Mouse (Mus musculus): ENCODE data around the gene Lrrc10. TPM values are rescaled to one million over a fixed set of nuclear protein-coding genes. Genes with fewer than 3 reads are reported as not detected.

Gene Lrrc10
- total RNA-seq, 2 experiments from 2014 or later = 0.17 TPM; not detected in 1

DNA sequence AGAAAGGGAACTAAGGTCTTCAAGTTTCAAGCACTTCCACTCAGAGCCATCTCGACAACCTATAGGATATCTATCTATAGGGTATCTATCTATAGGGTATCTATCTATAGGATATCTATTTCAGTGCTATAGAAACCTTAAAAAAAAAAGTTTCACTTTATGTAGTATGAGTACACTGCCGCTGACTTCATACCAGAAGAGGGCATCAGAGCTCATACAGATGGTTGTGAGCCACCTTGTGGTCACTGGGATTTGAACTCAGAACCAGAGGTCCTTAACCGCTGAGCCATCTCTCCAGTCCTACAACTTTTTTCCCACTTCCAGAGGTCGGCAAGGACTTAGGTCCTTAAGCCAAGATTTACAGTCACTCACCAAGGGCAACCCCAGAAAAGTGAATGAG is 10.5 kb downstream of the Lrrc10 start:
- DNase-seq = no peak
- TF ChIP-seq CTCF (IDR thresholded peaks at IDR 0.05) = peak; percentile 38
- intact Hi-C loops (cut with DNase I) = no loop called here
- Histone ChIP-seq H3K27ac (no peak overlapping the region), H3K4me3 (no peak overlapping the region)

DNA sequence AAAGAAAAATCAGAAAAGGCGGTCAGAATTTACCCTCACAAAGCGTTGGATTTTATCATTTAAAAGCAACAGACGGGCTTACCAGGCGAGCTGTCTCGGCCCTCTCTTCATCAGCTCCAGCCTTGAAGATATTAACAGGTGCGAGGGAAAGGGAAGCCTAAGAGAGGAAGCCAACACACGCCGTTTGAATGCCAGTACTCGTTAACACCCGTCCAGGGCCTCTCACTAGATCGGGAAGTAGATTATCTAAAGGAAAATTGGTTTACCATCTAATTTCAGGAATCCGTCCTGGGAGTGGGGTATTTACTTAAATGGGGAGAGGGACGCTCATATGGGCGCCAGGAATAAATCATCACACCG is 17.7 kb downstream of the Lrrc10 start:
- Histone ChIP-seq H3K4me3 (peak overlapping the region; percentile 84), H3K27ac (peak overlapping the region; percentile 91)
- no peak for DNase-seq
- intact Hi-C loops (cut with DNase I) = loop anchor here (2.0 to 10.0 kb wide), 3 partner anchors 86 to 312 kb away; partner anchors contain the start of gene Frs2
- no peak for TF ChIP-seq CTCF (IDR thresholded peaks at IDR 0.05)

DNA sequence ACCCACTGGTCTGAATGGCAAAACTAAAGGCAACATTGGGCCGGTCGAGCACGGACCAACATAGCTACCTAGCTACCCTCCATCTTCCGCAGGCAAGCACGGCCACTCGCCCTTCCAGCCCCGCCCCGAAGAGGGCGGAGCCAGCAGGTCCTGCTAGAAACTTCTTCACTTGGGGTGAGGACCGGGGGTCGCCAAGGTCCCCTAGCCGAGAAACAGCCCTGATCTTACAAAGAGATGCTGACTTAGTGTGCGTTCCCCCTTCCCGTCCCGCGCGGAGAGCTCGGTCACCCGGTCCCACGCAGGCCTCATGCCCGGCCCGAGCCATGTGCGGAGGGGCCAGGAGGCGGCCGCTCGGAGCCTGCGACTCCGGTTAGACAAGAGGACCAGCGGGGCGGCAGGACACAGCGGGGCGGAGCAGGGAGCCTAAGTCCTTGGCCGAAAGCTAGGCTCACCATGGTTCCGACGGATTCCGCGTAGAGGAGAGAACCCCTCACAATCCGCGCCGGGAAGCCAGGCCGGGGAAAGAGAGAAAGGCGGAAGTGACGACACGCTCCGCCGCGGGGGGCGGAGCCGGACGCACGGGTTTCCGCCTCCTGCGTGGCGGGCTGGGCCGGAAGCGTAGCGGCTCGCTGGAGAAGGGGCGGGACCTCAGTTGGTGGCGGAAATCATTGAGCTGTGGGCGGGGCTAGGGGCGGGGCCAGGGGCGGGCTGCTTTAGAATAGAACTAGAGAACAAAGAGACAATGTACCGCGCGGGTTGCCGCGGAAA is 18.3 kb downstream of the Lrrc10 start, which contains the start of gene Cct2:
Gene Cct2 (minus strand): TSS at position 561 of the 768 bp plus-strand sequence.
- intact Hi-C loops (cut with DNase I) = loop anchor here (2.0 to 10.0 kb wide), 3 partner anchors 85 to 311 kb away; partner anchors contain the start of gene Frs2
- peak; percentile 4; the same call in 1 of the 2 replicates for TF ChIP-seq CTCF (IDR thresholded peaks at IDR 0.05)
- peak within 1 kb of the TSS; percentile 91 for H3K27ac ChIP-seq
- peak within 1 kb of the TSS; percentile 84 for H3K4me3 ChIP-seq
- peak; percentile 95 for DNase-seq

DNA sequence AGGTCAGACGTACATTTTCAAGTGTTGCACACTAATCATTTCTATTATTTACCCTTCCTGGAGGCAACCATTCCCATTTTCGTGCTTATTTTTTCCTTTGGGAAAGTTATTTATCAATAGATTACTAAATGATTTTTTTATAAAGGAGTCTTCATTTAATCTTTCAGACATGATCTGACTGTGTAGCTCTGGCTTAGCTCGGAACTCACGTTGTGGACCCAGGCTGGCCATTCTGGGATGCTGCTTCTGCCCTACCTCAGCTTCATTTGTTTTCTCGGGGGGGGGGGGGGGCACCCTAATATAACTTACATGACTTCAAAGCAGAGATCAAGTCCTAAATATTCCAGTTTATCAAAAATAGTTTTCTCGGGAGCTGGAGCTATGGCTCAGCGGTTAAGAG is 18.9 kb downstream of the Lrrc10 start:
- TF ChIP-seq CTCF (IDR thresholded peaks at IDR 0.05) = no peak
- Histone ChIP-seq H3K4me3 (peak overlapping the region; percentile 84), H3K27ac (peak overlapping the region; percentile 74)
- no peak for DNase-seq
- intact Hi-C loops (cut with DNase I) = loop anchor here (5.0 to 10.0 kb wide), 2 partner anchors 148 to 311 kb away; no protein-coding TSS in a partner anchor

DNA sequence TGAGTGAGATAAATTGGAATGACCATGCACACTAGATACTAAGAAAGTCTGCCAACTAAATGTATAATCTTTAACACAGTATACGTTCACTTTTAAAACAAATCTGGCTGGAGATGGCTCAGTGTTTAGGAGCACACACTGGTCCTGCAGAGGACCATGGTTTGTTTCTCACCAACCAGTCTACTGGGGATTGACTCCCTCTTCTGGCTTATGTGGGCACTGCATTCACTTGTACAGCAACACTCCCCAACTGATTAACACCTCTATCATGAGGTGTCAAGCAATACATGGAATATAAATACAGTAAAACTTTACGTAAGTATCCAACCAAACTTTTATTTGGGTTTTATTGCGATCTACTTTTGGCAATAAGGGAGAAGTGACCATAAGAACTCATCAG is 24.0 kb downstream of the Lrrc10 start:
- H3K27ac ChIP-seq = no peak overlapping the region
- peak; percentile 12; the same call in 1 of the 2 replicates for TF ChIP-seq CTCF (IDR thresholded peaks at IDR 0.05)
- DNase-seq = no peak
- no peak overlapping the region for H3K4me3 ChIP-seq
- intact Hi-C loops (cut with DNase I) = loop anchor here (10.0 kb wide), 1 partner anchor 306 kb away; no protein-coding TSS in a partner anchor

DNA sequence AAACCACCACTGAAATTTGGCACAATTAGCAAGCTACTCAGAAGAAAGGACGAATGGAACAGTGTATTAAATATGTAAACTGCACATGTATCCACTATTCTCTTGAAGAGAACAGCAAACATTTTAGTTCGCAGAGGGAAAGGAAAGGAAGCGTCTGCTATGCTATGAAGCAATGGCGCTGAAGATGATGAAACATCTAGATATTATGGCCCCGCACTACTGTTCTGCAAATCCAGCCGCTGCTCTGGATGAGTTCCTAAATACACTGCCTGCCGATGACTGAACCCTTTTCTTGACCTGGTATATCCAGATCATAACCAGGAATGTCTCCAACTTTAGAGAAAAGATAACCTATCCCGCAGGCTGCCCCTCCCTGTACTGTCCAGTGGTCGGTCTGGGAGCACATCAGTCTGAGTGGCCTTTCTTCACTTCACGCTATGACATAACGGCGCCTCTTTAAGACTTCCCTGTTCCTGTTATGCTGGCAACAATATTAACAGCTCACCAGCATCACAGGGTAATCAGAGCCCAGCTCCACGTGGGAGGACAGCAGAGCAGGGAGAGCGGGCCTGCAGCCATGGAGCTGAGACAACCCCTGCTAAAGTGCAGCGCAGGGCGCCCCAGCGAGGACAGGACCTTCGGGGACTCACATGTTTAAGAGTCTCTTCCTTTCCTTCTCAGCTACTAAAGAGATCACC is 27.2 kb downstream of the Lrrc10 start:
- intact Hi-C loops (cut with DNase I) = no loop called here
- no peak overlapping the region for H3K27ac ChIP-seq
- H3K4me3 ChIP-seq = no peak overlapping the region
- DNase-seq = peak; percentile 39
- no peak for TF ChIP-seq CTCF (IDR thresholded peaks at IDR 0.05)

DNA sequence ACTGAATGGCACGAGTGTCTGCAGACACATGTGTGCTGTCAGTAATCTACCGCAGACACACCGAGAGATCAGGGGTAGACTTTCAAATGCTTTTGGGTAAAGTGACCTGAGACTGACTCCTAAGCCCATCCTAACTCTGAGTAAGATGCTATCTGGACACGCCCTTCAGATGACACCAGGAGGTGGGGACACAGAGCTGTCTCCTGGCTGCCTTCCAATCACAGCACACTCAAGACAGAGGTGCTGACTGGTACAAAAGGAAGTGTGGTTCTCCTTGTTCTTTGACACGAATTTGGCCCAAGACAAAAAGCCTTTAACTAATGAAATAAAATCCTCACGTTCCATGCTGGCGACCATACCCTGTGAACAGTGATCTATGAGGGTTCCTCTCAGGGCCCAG is 28.0 kb downstream of the Lrrc10 start:
- DNase-seq = no peak
- H3K4me3 ChIP-seq = no peak overlapping the region
- TF ChIP-seq CTCF (IDR thresholded peaks at IDR 0.05) = no peak
- intact Hi-C loops (cut with DNase I) = no loop called here
- no peak overlapping the region for H3K27ac ChIP-seq

DNA sequence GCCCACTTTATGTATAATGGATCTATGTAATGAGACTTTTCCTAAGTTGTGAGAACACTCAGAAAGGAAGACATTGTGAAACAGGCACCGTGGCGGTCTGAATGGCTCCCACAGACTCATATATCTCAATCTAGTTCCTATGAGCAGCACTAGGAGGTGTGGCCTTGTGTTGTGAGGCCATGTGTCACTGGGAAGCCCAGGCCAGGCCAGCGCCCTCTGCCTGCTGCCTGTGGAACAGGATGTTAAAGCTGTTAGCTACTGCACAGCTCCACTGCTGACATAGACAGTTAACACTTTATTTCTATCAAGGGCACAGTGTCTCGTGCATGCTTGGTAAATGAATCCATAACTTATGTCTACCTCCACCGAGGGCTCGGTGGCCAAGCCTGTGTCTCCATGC is 33.1 kb downstream of the Lrrc10 start:
- intact Hi-C loops (cut with DNase I) = no loop called here
- peak; percentile 59 for TF ChIP-seq CTCF (IDR thresholded peaks at IDR 0.05)

DNA sequence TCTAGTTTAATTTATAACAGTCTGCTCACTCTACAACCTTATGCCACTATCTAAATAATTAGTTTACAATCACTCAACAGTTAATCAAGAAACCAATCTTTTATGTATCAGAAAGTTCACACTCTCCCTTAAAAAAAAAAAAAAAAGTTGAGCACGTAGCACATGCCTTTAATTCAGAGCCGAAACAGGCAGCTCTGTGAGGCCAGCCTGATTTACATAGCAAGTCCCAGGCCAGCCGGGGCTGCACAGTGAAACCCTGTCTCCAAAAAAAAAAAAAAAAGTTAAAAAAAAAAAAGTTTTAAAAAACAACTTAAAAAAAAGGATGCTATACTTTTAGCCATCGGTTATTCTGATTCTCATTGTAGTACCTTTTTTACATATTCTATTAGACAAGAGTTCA is 36.2 kb downstream of the Lrrc10 start:
- Histone ChIP-seq H3K4me3 (no peak overlapping the region), H3K27ac (no peak overlapping the region)
- intact Hi-C loops (cut with DNase I) = no loop called here
- DNase-seq = no peak
- no peak for TF ChIP-seq CTCF (IDR thresholded peaks at IDR 0.05)

More for the DNA sequence above, 33.1 kb downstream of the Lrrc10 start:
- DNase-seq = peak; percentile 38
- H3K27ac ChIP-seq = no peak overlapping the region
- no peak overlapping the region for H3K4me3 ChIP-seq

DNA sequence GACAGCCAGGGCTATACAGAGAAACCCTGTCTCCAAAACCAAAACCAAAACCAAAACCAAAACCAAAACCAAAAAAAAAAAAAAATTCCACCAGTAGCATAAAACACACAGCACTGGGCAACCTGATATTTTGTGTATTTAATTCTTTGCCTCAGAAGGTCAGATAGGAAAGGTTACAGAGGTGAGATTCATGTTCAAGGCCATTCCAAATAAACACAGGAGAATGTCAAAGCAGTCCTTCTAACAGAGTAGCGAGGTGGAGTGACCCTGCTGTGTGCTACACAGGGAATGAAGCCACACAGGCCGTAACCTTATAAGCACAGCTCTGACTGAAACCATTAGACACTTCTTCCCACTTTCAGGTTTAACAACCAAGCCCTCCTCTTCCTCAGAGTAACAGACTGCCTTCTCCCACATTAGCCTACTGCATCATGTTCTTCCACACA is 36.8 kb downstream of the Lrrc10 start:
- TF ChIP-seq CTCF (IDR thresholded peaks at IDR 0.05) = no peak
- Histone ChIP-seq H3K27ac (peak overlapping the region; percentile 16; the same call in 1 of the 2 replicates), H3K4me3 (no peak overlapping the region)
- intact Hi-C loops (cut with DNase I) = no loop called here
- no peak for DNase-seq

DNA sequence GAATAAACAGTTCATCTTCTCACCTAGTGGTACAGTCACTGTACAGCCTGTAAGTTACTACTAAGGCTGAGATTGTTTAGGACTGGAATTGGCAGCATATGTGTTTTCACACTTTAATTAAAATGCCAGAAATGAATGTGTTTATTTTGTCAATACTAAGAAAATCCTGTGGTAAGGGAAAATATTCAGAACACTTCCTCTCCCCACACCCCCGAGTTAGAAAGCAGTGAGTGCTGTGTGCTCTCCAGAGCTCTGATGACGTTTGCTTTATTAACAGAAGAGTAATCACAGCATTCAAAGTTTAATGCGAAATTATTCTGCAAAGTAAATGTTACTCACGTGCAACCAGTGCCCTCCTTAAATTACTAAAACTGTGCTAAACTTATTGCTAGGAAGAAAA is 44.5 kb downstream of the Lrrc10 start:
- no peak for TF ChIP-seq CTCF (IDR thresholded peaks at IDR 0.05)
- H3K4me3 ChIP-seq = no peak overlapping the region
- no peak overlapping the region for H3K27ac ChIP-seq
- DNase-seq = no peak
- intact Hi-C loops (cut with DNase I) = no loop called here

DNA sequence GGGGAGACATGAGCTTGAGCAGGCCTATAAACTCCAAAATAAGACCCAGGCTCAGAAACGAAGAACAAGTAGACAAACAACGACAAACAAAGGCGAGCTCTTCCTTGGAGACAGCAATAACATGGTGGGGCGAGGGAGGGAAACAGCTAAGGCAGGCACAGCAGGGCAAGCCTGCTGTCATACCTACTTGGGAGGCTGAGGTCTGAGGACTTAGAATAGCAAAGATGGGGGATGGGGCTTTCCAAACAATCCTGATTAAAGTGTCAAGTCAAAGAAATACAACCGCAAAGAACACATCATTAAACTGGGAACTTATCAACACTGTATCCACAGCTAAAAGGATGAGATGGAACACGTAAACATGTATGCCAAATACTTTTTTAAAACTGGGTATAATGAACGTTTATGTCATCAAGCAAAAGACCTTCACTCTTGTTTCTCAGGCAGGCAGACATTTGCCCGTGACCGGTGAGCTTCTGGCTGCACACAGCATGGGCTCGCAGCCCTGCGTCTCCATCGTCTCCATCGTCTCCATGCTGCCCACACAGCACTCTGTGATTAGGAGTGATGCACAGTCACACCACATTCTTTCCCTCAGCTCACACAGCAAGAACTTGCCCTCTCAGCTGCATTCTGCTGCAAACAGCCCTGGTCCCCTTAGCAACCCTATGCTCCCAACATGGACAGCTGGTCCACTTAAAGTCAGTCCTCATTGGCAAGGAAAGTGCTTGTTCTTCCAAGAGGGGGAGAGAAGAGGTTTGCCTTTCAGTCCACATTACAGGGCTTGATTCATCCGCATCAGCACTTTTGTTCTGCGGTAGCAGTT is 49.6 kb downstream of the Lrrc10 start:
- intact Hi-C loops (cut with DNase I) = no loop called here
- peak; percentile 33 for DNase-seq
- Histone ChIP-seq H3K4me3 (no peak overlapping the region), H3K27ac (peak overlapping the region; percentile 46)
- no peak for TF ChIP-seq CTCF (IDR thresholded peaks at IDR 0.05)
